Mouse (Mus musculus) thymus, postnatal 0 days (tissue): ENCODE measurements around the gene Rcbtb2. TPM values are rescaled to one million over a fixed set of nuclear protein-coding genes. Genes with fewer than 3 reads are reported as not detected.

Experiments used
- DNase-seq: peaks from one replicate; pipeline ENCODE4 v3.0.0-alpha.2; 2015; ENCODE audit warnings: low spot score
- polyA plus RNA-seq: library from polyadenylated mRNA; unstranded; fragments of >200 nt; fragmentation: Nextera tagmentation; extraction: Ambion mirVana; gene quantifications from 2 replicates; pipeline ENCODE4 v1.2.1, GENCODE M21; 2015

Gene Rcbtb2
- polyA plus RNA-seq, 1 experiment from 2014 or later = 293 TPM

DNA sequence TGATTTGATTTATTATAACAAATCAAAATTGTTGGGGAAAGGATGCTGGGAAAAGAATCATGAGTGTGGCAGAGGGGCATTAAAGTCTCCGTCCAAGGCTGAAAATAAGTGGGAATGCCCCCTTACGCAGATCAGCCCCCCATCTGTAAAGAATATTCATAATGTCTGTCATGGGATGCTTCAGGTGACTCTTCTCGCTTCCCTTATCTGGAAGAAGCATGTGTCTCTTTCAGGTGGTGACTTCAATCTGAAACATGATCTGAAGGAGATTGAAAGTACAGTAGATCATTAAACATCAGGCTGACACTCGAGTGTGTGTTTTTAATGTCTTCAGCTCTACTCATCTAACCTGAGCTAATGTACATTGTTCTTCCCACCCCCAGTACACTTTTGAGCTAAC lies 22.7 kb downstream of the Rcbtb2 start:
- no peak for DNase-seq

GRCm38 (mm10) chr14:73146721-73147120 lies 23.9 kb downstream of the Rcbtb2 start:
- peak; percentile 20 for DNase-seq

- DNase-seq = no peak
Measured at GRCm38 (mm10) chr14:73148125-73148524, 25.3 kb downstream of the Rcbtb2 start.

- DNase-seq = peak; percentile 23
Measured at GRCm38 (mm10) chr14:73161303-73161702, 38.5 kb downstream of the Rcbtb2 start.

DNA sequence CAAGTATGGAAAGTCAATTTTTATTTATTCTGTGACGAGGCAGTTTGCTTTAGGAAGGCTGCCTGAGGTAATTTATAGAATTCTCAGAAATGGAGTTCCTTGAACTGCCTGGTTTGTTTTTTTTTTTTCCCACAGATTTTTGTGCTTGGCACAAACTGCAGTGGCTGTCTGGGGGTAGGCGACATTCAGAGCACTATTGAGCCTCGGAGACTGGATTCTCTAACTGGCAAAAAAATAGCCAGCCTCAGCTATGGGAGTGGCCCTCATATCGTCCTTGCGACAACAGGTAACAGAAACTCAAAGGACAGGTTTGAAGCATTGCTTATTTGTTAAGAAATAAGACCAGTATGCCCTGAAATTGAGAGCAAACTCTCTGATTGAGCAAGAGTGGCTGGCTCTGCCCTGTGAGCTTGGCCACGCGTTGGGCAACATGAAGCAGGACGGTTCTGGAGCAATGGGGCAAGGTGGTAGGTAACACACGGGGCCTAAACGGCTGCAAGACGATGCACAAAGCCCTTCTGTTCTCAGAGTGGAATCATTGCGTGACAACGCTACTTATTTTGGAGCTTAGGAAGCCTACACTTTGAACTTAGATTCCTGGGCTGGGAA lies 39.5 kb downstream of the Rcbtb2 start:
- no peak for DNase-seq

- DNase-seq = no peak
Measured at GRCm38 (mm10) chr14:73163363-73163998, 40.6 kb downstream of the Rcbtb2 start.

DNA sequence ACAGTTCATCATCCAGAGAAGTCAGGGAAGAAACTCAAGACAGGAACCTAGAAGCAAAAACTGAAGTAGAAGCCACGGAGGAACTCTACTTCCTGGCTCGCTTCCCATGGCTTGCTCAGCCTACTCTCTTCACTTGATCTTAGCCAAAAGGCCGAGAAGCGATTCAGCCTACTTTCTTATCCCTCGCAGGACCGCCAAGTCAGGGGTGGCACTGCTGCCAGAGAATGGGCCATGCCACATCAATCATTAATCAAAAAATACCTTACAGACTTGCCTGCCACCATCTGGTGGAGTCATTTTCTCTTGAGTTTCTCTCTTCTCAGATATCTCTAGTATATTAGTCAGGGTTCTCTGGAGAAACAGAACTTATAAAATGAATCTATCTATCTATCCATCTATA lies 42.3 kb downstream of the Rcbtb2 start:
- DNase-seq = no peak

DNA sequence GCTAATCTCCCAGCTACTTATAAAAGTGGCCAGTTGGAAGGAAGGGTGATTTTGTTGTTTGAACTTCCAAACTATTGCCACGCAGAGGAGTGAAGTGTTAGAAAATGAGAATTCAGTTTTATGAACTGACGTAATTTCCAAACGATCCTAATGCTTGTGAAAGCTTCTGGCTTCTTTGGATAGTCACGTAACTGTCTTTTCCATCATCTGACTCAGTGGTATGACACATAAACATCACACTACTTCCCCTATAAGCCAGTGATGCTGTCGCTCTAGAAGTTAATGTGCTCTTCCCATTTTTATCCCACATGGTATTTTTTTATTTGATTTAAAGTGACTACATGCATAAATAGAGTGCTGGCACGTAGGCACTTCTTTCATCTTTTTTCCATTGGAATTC lies 45.8 kb downstream of the Rcbtb2 start:
- no peak for DNase-seq

GRCm38 (mm10) chr14:73169926-73170844 lies 47.3 kb downstream of the Rcbtb2 start:
- no peak for DNase-seq

- DNase-seq = no peak
Measured at GRCm38 (mm10) chr14:73172196-73173011, 49.6 kb downstream of the Rcbtb2 start.

DNA sequence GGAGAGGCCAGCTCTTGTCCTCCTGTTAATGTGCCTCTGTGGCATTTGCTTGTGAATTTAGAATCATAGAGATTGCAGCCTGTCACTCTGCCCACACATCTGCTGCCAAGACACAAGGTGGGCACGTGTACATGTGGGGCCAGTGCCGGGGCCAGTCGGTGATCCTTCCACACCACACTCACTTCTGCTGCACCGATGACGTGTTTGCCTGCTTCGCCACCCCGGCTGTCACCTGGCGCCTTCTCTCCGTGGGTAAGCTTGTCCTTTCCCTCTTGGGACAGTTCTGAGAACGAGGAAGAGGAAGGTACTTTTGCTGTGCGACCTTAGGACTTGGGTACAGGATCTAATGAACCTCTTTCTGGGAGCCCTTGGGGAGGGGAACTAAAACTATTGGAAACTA lies 50.8 kb downstream of the Rcbtb2 start:
- no peak for DNase-seq

- DNase-seq = no peak
Measured at GRCm38 (mm10) chr14:73174091-73174995, 51.5 kb downstream of the Rcbtb2 start.

- DNase-seq = no peak
Measured at GRCm38 (mm10) chr14:73175031-73175430, 52.2 kb downstream of the Rcbtb2 start.

DNA sequence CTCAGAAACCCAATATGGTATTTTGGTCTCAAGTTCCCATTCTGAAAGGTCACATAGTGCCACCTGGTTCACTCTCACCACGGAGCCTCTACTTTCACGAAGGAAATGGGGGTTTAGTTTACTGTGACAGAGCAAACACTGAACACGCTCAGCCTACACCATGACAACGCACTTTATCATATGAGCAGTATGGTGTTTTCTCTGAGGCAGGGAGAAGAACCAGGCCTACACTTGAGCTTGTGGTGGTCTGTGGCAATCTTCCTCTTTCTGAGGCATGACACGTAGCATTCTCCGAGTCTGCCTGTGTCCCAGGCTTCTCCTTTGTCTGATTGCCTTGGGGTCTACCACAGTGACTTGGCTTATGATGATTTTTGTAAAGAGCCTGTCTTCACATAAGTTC lies 53.0 kb downstream of the Rcbtb2 start:
- DNase-seq = peak; percentile 59

- no peak for DNase-seq
Measured at GRCm38 (mm10) chr14:73176266-73176665, 53.4 kb downstream of the Rcbtb2 start.

DNA sequence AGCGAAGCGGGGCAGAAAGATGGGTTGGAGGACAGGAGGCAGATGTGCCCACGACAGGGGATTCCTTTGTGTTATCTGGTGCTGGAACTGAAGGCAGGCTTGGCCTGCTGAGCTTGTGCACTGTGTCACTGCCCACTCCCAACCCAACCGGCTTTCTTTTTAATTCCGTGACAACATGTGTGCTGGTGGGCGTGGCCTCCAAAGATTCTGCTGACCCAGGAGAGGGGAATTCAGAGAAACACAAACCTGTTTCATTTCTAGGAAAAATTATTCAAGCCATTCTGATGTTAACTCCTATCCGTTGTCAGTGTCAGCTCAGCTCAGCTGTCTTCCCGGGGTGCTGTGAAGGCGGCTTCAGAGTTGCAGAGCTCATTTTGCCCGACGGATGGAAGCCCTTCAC lies 55.1 kb downstream of the Rcbtb2 start:
- no peak for DNase-seq

DNA sequence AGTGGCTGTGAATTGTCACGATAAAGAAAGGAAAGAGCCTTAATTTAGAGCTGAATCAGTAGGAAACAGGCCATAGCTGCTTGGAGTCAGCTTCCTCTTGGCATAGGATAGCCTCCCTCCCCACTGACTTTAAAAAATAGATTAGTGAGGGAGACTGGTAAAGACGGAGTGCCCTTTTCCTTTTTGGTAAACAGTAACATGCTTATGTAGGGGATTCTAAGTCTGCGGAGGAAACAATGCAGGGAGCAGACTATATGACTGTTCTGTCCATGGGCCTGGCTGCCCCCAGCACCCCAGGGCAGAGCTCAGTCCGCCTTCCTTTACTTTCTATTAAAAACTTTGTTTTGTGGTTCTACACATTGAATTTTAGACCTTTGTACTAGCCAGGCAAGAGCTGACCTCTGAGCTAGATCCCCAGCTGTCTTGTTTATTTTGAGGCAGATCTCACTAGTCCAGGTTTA lies 56.4 kb downstream of the Rcbtb2 start:
- DNase-seq = no peak

DNA sequence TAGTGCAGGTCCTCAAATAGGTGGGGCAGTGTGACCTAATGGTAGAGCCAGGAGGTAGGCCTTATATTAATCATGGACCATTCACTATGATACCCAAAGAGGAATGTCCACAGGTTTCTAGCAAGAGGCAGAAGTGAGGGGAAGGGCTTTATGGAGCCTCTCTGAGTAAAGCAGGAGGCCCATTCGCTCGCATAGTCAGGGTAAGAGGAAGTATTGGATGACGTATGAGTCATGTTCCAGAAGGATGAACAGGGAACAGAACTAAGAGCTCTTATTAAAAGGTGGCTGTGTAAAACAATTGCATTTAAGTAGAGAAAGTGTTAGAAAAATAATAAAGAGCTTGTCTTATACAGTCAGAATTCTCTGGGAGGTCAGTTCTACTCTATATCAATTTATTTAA lies 57.8 kb downstream of the Rcbtb2 start:
- no peak for DNase-seq

- no peak for DNase-seq
Measured at GRCm38 (mm10) chr14:73181144-73181543, 58.3 kb downstream of the Rcbtb2 start.

GRCm38 (mm10) chr14:73186875-73187274 lies 64.0 kb downstream of the Rcbtb2 start:
- DNase-seq = no peak
